Mouse (Mus musculus): ENCODE data around the gene Gm20388. TPM values are rescaled to one million over a fixed set of nuclear protein-coding genes. Genes with fewer than 3 reads are reported as not detected.
A peak's percentile ranks its signal among the peaks of the same experiment; 100 is the strongest.

Gm20388 gene
- polyA plus RNA-seq, 1 experiment: 59.3 TPM

- no peak for TF ChIP-seq CTCF (IDR thresholded peaks at IDR 0.05; ENCODE audit: borderline replicate concordance, extremely low read depth, insufficient read depth, insufficient read length)
- no peak for TF ChIP-seq POLR2A (IDR thresholded peaks at IDR 0.05; ENCODE audit: borderline replicate concordance, extremely low read depth, insufficient read depth, insufficient read length, poor library complexity, severe bottlenecking)
- no peak for DNase-seq (ENCODE audit: low read depth)
These were observed 125.5 kb downstream of the Gm20388 start for GRCm38 (mm10) chr8:120036111-120036510.

GRCm38 (mm10) chr8:120036578-120036977 is 125.9 kb downstream of the Gm20388 start:
- DNase-seq (ENCODE audit: low read depth): no peak
- TF ChIP-seq POLR2A (IDR thresholded peaks at IDR 0.05; ENCODE audit: borderline replicate concordance, extremely low read depth, insufficient read depth, insufficient read length, poor library complexity, severe bottlenecking) (no peak), CTCF (IDR thresholded peaks at IDR 0.05; ENCODE audit: borderline replicate concordance, extremely low read depth, insufficient read depth, insufficient read length) (no peak)

- DNase-seq (ENCODE audit: low read depth): no peak
These were observed 126.6 kb downstream of the Gm20388 start for GRCm38 (mm10) chr8:120037199-120037598.

DNA sequence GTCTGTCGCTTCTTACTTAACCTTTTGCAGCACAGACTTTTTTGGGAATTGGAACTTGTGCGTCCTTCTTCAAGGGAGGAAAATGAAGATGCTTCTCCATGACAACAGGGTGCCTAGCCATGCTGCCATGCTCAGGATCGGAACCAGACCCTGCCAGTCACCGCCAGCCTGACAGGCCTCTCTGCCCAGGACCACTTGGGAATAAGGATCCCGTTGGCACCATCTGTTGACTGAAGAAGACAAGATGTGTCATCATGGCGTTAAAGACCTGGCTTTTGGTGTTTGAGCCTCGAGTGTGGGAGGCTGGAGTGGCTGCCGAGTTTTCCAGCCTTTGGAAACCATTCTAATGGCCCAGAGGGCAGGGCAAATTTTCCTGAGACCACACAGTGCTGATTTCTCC is 127.0 kb downstream of the Gm20388 start:
- no peak for TF ChIP-seq POLR2A (IDR thresholded peaks at IDR 0.05; ENCODE audit: borderline replicate concordance, extremely low read depth, insufficient read depth, insufficient read length, poor library complexity, severe bottlenecking)
- no peak for TF ChIP-seq CTCF (IDR thresholded peaks at IDR 0.05; ENCODE audit: borderline replicate concordance, extremely low read depth, insufficient read depth, insufficient read length)
- no peak for DNase-seq (ENCODE audit: low read depth)

More at GRCm38 (mm10) chr8:120037199-120037598, 126.6 kb downstream of the Gm20388 start:
- TF ChIP-seq POLR2A (IDR thresholded peaks at IDR 0.05; ENCODE audit: borderline replicate concordance, extremely low read depth, insufficient read depth, insufficient read length, poor library complexity, severe bottlenecking) (no peak), CTCF (IDR thresholded peaks at IDR 0.05; ENCODE audit: borderline replicate concordance, extremely low read depth, insufficient read depth, insufficient read length) (no peak)

DNA sequence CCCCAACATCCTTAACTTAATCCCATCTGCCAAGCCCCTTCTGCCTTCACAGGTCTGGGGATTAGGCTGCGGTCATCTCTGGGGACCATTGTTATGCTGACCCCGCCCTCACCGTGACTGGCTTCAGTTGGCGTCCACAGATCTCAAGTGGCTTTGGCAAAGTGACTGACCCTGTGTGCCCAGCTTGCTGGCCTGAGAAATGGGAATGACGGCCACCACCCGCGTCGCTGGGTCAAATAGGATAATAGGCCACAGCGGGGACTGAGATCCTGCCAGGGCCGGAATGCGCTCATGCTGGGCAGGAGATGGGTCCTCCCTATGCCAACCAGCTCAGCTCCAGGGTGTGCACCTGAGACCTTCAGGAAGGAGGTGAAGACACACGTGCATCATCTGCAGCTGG is 128.1 kb downstream of the Gm20388 start:
- TF ChIP-seq CTCF (IDR thresholded peaks at IDR 0.05; ENCODE audit: borderline replicate concordance, extremely low read depth, insufficient read depth, insufficient read length) (no peak), POLR2A (IDR thresholded peaks at IDR 0.05; ENCODE audit: borderline replicate concordance, extremely low read depth, insufficient read depth, insufficient read length, poor library complexity, severe bottlenecking) (no peak)
- no peak for DNase-seq (ENCODE audit: low read depth)

DNA sequence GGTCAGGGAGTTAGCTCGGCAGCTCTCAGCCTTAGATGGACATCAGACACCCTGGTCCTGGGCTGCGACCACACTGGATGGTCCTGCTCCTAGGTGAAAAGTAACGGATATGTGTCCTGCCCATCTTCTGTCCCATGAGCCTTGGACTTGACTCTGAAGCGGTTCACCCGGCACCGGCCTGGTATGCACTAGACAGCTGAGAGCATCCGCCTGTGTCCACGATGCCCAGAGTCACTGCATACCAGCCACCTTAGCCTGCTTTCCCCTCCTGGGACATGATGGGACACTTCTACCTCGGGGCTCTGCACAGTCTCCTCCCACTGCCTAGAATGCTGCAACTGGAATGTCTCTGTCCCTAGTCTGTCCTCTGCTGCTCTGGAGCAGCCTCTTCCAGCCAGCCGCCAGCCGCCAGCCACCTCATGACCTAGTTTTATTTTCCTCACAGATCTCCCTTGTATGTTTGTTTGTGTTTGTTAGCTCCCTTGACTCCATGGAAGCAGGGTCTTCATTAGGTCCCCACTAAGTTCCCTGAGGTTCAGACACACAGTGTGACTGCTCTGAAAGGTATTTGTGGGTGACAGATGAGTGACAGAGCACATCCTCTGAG is 128.8 kb downstream of the Gm20388 start:
- no peak for DNase-seq (ENCODE audit: low read depth)
- TF ChIP-seq POLR2A (IDR thresholded peaks at IDR 0.05; ENCODE audit: borderline replicate concordance, extremely low read depth, insufficient read depth, insufficient read length, poor library complexity, severe bottlenecking) (no peak), CTCF (IDR thresholded peaks at IDR 0.05; ENCODE audit: borderline replicate concordance, extremely low read depth, insufficient read depth, insufficient read length) (no peak)

DNA sequence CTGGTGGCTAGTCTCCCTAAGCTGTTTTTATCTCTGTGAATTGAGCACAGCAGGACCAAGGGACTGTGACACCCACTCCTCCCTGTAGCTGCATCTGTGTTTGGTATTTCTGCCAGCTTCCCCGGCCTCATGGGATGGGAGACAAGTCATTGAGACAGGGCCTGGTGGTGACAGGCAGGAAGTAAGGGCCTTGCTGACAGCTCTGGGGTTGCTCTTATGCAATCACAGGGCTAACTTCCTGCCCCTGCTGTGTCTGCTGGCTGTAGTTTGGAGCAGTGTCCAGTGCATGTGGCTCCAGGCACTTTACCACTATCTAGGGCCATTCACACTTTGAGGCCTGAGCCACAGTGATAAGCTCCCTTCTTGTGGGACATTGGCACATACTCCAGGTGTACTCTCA is 130.2 kb downstream of the Gm20388 start:
- DNase-seq (ENCODE audit: low read depth): no peak
- TF ChIP-seq CTCF (IDR thresholded peaks at IDR 0.05; ENCODE audit: borderline replicate concordance, extremely low read depth, insufficient read depth, insufficient read length): no peak
- no peak for TF ChIP-seq POLR2A (IDR thresholded peaks at IDR 0.05; ENCODE audit: borderline replicate concordance, extremely low read depth, insufficient read depth, insufficient read length, poor library complexity, severe bottlenecking)

GRCm38 (mm10) chr8:120042542-120043312 is 132.1 kb downstream of the Gm20388 start:
- TF ChIP-seq CTCF (IDR thresholded peaks at IDR 0.05; ENCODE audit: borderline replicate concordance, extremely low read depth, insufficient read depth, insufficient read length): no peak
- TF ChIP-seq POLR2A (IDR thresholded peaks at IDR 0.05; ENCODE audit: borderline replicate concordance, extremely low read depth, insufficient read depth, insufficient read length, poor library complexity, severe bottlenecking): no peak

GRCm38 (mm10) chr8:120044907-120045306 is 134.3 kb downstream of the Gm20388 start:
- DNase-seq (ENCODE audit: low read depth): no peak
- TF ChIP-seq CTCF (IDR thresholded peaks at IDR 0.05; ENCODE audit: borderline replicate concordance, extremely low read depth, insufficient read depth, insufficient read length) (no peak), POLR2A (IDR thresholded peaks at IDR 0.05; ENCODE audit: borderline replicate concordance, extremely low read depth, insufficient read depth, insufficient read length, poor library complexity, severe bottlenecking) (no peak)

More at GRCm38 (mm10) chr8:120042542-120043312, 132.1 kb downstream of the Gm20388 start:
- DNase-seq (ENCODE audit: low read depth): no peak

DNA sequence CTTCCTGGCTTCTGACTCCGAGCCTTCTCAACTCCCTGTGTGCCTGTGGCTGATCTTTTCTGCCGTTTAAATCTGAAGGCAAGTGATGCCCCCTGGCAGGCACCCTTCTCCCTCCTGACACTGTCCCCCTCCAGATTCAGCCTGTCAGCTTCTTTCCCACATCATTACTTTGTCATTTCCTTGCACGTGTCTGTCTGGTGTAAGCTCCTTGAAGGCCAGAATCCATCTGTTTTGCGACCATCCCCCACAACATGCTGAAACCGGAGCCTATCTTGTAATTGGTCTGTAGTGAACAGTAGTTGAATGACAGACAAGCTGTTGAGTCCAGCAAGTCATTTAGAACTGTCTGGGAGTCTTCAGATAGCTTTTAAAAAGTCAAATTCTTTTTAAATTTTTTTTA is 134.8 kb downstream of the Gm20388 start:
- peak; percentile 37 for DNase-seq (ENCODE audit: low read depth)
- no peak for TF ChIP-seq POLR2A (IDR thresholded peaks at IDR 0.05; ENCODE audit: borderline replicate concordance, extremely low read depth, insufficient read depth, insufficient read length, poor library complexity, severe bottlenecking)
- no peak for TF ChIP-seq CTCF (IDR thresholded peaks at IDR 0.05; ENCODE audit: borderline replicate concordance, extremely low read depth, insufficient read depth, insufficient read length)

- no peak for TF ChIP-seq CTCF (IDR thresholded peaks at IDR 0.05; ENCODE audit: borderline replicate concordance, extremely low read depth, insufficient read depth, insufficient read length)
- peak; percentile 76 for DNase-seq (ENCODE audit: low read depth)
These were observed 135.8 kb downstream of the Gm20388 start for GRCm38 (mm10) chr8:120046258-120047020.

Measured in brain, embryonic 14.5 days (tissue).